Mouse (Mus musculus) embryonic facial prominence, embryonic 14.5 days (tissue): ENCODE data around the gene Cdon. TPM values are rescaled to one million over a fixed set of nuclear protein-coding genes. Genes with fewer than 3 reads are reported as not detected.
A peak's percentile ranks its signal among the peaks of the same experiment; 100 is the strongest.

Experiments used
- ATAC-seq: fragments of 200-750 bp; cut with Nextera tagmentation; 2 replicates; pipeline ENCODE4 v1.8.0; 2017; ENCODE audit warnings: low read depth, moderate number of reproducible peaks, moderate TSS enrichment
- DNase-seq: peaks from one replicate; pipeline ENCODE4 v3.0.0-alpha.2; 2015; ENCODE audit warnings: low spot score
- H3K27ac ChIP-seq: fragments of 300-500 bp; sonication (generic); replicated peaks from 2 replicates; pipeline ENCODE4 v1.5.1; 2014; ENCODE audit warnings: low read depth, mild to moderate bottlenecking, low read length, moderate library complexity
- H3K27me3 ChIP-seq: fragments of 300-500 bp; sonication (generic); replicated peaks from 2 replicates; pipeline ENCODE4 v1.6.1; 2014; ENCODE audit warnings: low read length; ENCODE audit not compliant: control insufficient read depth, insufficient read depth
- H3K36me3 ChIP-seq: fragments of 300-500 bp; sonication (generic); 2 replicates; pipeline ENCODE4 v1.6.1; 2014; ENCODE audit warnings: low read length, mixed read lengths; ENCODE audit not compliant: control insufficient read depth, insufficient read depth
- H3K4me1 ChIP-seq: fragments of 300-500 bp; sonication (generic); 2 replicates; pipeline ENCODE4 v1.6.1; 2014; ENCODE audit warnings: antibody characterized with exemption, low read length; ENCODE audit not compliant: control insufficient read depth, insufficient read depth
- H3K4me2 ChIP-seq: fragments of 300-500 bp; sonication (generic); 2 replicates; pipeline ENCODE4 v1.6.1; 2014; ENCODE audit warnings: low read depth, mild to moderate bottlenecking, low read length, moderate library complexity, mixed read lengths
- H3K4me3 ChIP-seq: fragments of 300-500 bp; sonication (generic); 2 replicates; pipeline ENCODE4 v1.5.1; 2014; ENCODE audit warnings: low read depth, mild to moderate bottlenecking, low read length
- H3K9ac ChIP-seq: fragments of 300-500 bp; sonication (generic); 2 replicates; pipeline ENCODE4 v1.6.1; 2014; ENCODE audit warnings: low read depth, mild to moderate bottlenecking, low read length, moderate library complexity, mixed read lengths
- H3K9me3 ChIP-seq: fragments of 300-500 bp; sonication (generic); 2 replicates; pipeline ENCODE4 v1.6.1; 2016; ENCODE audit warnings: low read length; ENCODE audit not compliant: control insufficient read depth
- WGBS: fragments of 180-500 bp; shearing (Covaris S2); extraction: QIAGEN DNeasy Blood & Tissue Kit; methylation state at CpG from one replicate; pipeline ENCODE4 v1.1.7; 2014; 5-methylcytosine and 5-hydroxymethylcytosine counted together
- polyA plus RNA-seq: library from polyadenylated mRNA; unstranded; fragments of >200 nt; fragmentation: Nextera tagmentation; extraction: Ambion mirVana; gene quantifications from 2 replicates; pipeline ENCODE4 v1.2.1, GENCODE M21; 2014

The Cdon gene
- polyA plus RNA-seq, 1 experiment from 2014 or later = 15.8 TPM

DNA sequence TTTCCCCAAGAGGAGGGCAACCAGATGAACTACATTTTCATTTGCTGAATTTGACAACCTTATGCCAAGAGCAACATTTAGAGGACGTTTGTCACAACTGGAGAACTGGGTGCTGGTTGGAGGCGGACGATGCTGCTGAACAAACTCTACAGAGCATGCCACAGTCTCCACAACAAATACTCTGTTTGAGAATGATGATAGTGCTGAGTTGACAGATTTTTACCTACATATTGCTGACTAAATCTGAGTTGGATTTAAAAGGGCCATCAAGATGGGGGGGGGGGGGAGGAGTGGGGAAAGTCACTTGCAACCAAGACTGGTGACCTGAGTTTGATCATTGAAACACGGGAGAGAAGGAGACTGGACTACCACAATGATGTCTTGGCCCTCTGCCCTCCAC, 17.4 kb upstream of the Cdon start:
- peaks cover 28% of the 10 kb centered on the region for H3K4me1 ChIP-seq
- 67% methylated on average over 4 of the region's 4 CpGs for WGBS
- ATAC-seq = no peak
- DNase-seq = no peak
- H3K27ac ChIP-seq = no peak overlapping the region
- no peak overlapping the region for H3K4me2 ChIP-seq
- H3K4me3 ChIP-seq = no peak overlapping the region
- H3K36me3 ChIP-seq = no peaks in the 10 kb centered on the region
- 0 out of 2 replicates have a peak, but pooled peaks cover 3% of the 10 kb centered on the region for H3K27me3 ChIP-seq
- H3K9ac ChIP-seq = no peak overlapping the region
- H3K9me3 ChIP-seq = no peaks in the 10 kb centered on the region

DNA sequence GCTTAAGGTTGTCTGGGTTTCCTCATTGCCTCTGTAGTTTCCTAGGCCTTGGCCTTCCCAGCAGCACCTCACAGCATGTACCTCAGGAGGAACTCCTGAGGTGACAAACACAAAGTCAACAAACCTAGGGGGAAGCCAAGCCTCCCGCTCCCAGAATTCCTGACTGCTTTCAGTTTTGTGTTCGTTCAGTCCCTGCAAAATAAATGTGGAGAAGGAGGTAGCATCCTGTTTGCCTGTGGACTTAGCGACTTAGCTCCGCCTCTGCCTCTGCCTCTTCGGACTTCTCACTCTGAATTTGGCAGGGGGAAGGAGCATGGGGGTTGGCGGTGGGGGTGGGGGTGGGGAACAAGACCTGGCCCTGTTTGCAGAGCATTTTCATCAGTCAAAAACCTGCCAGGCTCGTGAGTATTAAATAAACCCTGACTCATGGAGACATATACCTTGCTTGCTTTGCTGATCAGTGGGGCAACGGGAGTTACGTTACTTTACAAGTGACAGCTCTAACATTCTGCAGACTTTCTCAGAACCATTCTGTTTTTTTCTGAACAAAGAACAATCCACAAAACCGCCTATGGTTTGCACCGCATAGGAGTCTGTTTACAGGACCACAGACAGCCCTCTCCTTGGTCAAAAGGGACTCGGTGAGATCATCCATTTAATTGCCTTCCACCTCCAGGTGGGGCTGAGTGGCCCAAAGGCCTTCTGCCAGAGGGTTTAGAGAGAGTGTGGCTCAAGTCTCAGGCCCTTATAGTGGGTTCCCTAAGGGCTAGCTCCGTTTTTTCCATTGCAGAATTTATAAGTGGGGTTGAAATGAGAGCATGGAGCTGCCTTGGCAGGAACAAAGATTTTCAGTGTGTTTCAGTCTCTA, 15.7 kb upstream of the Cdon start:
- 0 out of 2 replicates have a peak, but pooled peaks cover 3% of the 10 kb centered on the region for H3K27me3 ChIP-seq
- peak overlapping the region; percentile 38 for H3K4me2 ChIP-seq
- DNase-seq (peak; percentile 81), ATAC-seq (peak; percentile 85)
- no peaks in the 10 kb centered on the region for H3K9me3 ChIP-seq
- peak overlapping the region; percentile 87 for H3K27ac ChIP-seq
- peaks cover 27% of the 10 kb centered on the region for H3K4me1 ChIP-seq
- no peak overlapping the region for H3K4me3 ChIP-seq
- H3K36me3 ChIP-seq = no peaks in the 10 kb centered on the region
- 7% methylated on average over 13 of the region's 13 CpGs for WGBS
- H3K9ac ChIP-seq = peak overlapping the region; percentile 11; the same call in 1 of the 2 replicates

DNA sequence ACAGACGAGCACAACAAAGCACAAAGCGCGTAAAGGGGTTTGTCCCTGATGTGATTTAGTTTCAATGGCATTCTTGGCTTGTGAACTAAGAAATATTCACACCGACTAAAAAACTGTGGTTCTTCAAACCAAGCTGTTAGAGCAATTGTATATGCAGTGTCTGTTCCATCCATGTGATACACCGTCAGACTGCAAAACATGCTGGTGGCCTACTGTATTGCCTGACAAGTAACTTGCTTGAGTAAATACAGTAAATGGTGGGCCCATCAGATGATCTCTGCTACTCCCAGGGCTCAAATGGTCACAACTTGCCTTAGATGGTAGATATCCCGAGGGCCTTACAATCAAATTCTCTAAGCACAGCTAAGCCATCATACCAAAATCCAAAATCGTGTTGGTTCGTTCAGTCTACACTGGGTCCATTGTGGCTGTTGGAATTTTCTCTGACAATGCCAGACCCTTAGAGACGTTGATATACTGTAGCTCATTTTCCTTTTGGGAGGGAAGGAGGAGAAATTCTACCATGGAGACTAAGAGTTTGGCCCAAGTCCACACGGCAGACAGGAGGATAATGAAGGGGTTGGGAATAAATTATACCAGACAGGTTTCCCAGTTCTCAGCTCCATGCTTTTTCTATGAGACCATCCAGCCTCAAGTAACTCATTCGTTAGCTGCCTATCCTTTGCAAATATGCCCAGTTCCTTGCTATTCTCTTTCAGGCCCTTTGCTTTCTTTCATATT, 9.5 kb upstream of the Cdon start:
- Histone ChIP-seq H3K4me1 (peaks cover 20% of the 10 kb centered on the region), H3K9ac (no peak overlapping the region), H3K4me2 (no peak overlapping the region), H3K36me3 (no peaks in the 10 kb centered on the region), H3K27ac (no peak overlapping the region), H3K4me3 (no peak overlapping the region), H3K9me3 (no peaks in the 10 kb centered on the region), H3K27me3 (no peaks in the 10 kb centered on the region)
- whole genome bisulfite sequencing = 67% methylated on average over 11 of the region's 11 CpGs
- DNase-seq (peak; percentile 18), ATAC-seq (peak; percentile 51; the same call in 1 of the 2 replicates)

DNA sequence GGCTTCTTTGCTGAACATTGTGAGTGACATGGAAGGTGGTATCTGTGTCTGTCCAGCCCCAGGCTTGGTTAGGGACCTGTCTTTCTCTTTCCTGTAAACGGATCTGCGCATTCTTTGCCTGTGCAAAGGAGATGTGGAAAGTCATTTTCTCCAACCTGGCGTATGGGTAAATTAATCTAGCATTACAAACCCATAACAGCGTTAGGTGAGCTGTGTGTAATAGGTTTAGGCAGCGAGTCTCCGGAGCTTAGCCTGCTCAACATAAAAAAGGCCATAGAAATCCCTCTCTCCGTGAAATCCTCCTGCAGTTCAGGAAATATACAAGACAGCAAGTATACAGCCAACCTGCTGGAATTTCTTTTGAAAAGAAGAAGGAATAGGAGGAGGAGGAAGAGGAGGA, 9.0 kb upstream of the Cdon start:
- Histone ChIP-seq H3K4me3 (no peak overlapping the region), H3K27me3 (no peaks in the 10 kb centered on the region), H3K36me3 (no peaks in the 10 kb centered on the region), H3K4me2 (no peak overlapping the region), H3K27ac (no peak overlapping the region), H3K9me3 (no peaks in the 10 kb centered on the region), H3K9ac (no peak overlapping the region), H3K4me1 (peaks cover 19% of the 10 kb centered on the region)
- WGBS = 48% methylated on average over 7 of the region's 7 CpGs
- peak; percentile 65; the same call in 1 of the 2 replicates for ATAC-seq
- peak; percentile 33 for DNase-seq

DNA sequence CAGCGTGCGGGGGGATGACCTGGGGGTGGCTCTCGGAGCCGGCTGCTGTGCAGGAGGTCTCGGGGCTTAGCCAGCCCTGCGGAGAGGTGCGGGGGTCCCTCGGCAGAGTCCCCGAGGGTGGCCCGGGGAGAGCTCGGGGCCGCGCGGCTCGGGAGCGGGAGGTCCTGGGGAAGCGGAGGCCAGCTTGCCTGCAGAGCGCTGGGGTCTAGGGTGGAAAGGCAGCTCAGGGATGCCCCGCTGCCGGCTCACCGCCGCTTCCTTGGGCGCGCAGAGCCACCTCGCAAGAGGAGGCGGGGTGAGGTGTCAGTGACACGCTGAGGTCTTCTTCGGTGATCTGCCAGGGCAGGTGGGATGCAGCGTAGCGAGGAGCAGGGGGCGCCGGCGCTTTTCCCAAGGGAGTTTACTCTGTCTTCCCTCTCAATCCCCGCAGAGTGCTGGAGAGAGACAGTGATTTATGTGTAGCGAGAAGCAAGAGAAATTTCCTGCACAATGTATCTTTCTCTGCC, 855 bp downstream of the Cdon start:
- peak overlapping the region; percentile 76 for H3K4me2 ChIP-seq
- peak; percentile 43 for ATAC-seq
- peak; percentile 79 for DNase-seq
- peak overlapping the region; percentile 95 for H3K27ac ChIP-seq
- WGBS = 1% methylated on average over 29 of the region's 35 CpGs
- no peaks in the 10 kb centered on the region for H3K27me3 ChIP-seq
- H3K36me3 ChIP-seq = no peaks in the 10 kb centered on the region
- H3K4me3 ChIP-seq = peak overlapping the region; percentile 83
- no peaks in the 10 kb centered on the region for H3K9me3 ChIP-seq
- peak overlapping the region; percentile 92 for H3K9ac ChIP-seq
- peaks cover 18% of the 10 kb centered on the region for H3K4me1 ChIP-seq

DNA sequence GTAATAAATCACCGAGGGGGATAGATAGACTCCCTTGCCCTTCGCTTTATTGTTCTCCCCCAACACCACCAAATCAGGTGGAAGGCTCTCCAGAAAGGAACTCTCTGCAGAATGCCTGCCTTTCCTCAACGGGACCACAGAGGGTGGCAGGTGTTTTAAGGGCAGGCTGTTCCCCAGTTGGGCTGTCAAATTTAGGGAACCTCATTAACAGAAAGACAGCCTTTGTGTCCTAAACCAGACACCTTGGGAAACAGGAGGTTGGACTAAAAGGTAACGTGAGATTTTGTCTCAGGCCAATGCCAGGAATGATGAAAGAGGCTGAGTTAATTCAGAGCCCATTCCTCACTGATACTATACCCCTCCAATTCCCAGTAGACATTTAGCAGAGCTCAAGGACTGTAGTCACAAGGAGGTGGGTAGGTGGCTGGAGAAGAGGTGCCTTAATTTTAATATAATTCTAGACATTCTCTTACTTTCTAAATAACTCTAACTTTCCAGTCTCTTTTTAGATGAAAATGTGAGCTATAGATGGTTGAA, 1.5 kb downstream of the Cdon start:
- Histone ChIP-seq H3K4me2 (peak overlapping the region; percentile 76), H3K4me1 (peaks cover 22% of the 10 kb centered on the region), H3K4me3 (peak overlapping the region; percentile 83), H3K27me3 (no peaks in the 10 kb centered on the region), H3K27ac (peak overlapping the region; percentile 95), H3K36me3 (no peaks in the 10 kb centered on the region), H3K9me3 (no peaks in the 10 kb centered on the region), H3K9ac (peak overlapping the region; percentile 92)
- DNase-seq (no peak), ATAC-seq (no peak)
- under 1% methylated on average over 4 of the region's 4 CpGs for WGBS

DNA sequence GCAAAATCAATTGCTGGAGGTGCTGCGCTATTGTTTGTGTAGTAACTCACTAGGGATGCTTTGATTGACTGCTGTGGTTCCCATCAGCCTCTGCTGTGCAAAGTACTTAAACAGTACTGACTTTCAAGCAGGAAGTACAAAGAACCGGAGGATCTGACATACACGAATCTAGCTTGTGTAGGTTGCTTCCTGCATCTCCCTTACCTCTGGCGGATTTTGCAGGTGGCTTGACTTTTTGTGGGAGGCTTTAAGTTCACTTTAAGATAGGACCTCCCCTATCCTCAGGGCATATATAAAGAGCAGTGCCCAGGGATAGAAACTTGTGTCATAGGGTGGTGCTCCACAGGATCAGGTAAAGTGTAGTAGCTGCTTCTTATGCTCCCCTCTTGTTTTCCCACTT, 2.3 kb downstream of the Cdon start:
- Histone ChIP-seq H3K27ac (peak overlapping the region; percentile 95), H3K4me1 (peaks cover 30% of the 10 kb centered on the region), H3K4me3 (peak overlapping the region; percentile 83), H3K4me2 (peak overlapping the region; percentile 76), H3K9ac (peak overlapping the region; percentile 92), H3K9me3 (no peaks in the 10 kb centered on the region), H3K36me3 (no peaks in the 10 kb centered on the region), H3K27me3 (no peaks in the 10 kb centered on the region)
- DNase-seq = peak; percentile 62
- ATAC-seq = no peak
- 11% methylated on average over 4 of the region's 4 CpGs for WGBS

DNA sequence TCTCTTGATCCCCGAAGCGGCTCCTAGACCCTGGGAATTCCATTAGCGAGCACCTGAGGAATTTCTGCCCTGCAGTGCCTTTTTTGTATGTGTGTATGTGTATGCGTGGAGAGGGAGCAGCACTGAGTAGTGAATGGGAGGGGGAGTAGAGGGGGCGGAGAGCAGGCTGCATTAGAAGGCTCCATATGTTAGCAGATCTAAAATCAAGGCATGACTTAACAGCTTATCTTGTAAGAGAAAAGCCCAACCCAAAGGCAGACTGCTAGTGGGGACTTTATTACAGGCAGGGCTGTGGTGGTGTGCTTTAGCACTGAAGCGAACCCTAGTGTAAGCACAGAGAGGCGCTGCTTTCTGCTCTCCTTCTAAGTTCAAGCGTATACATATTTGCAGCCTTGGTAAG, 3.7 kb downstream of the Cdon start:
- ATAC-seq = peak; percentile 49

More for the DNA sequence above, 3.7 kb downstream of the Cdon start:
- Histone ChIP-seq H3K4me3 (peak overlapping the region; percentile 32), H3K27ac (peak overlapping the region; percentile 49), H3K4me2 (peak overlapping the region; percentile 55), H3K36me3 (no peaks in the 10 kb centered on the region), H3K27me3 (no peaks in the 10 kb centered on the region), H3K9me3 (no peaks in the 10 kb centered on the region), H3K4me1 (peaks cover 32% of the 10 kb centered on the region), H3K9ac (peak overlapping the region; percentile 39)
- DNase-seq = peak; percentile 94
- 6% methylated on average over 8 of the region's 8 CpGs for WGBS
